Mouse (Mus musculus) ZHBTc4 (cell line): ENCODE measurements around the gene Tas1r2.
A peak's percentile ranks its signal among the peaks of the same experiment; 100 is the strongest.

Experiments used
- DNase-seq: peaks from one replicate; pipeline ENCODE4 v3.0.0-alpha.2; 2011; ENCODE audit warnings: low read depth, low spot score

Tas1r2 gene

DNA sequence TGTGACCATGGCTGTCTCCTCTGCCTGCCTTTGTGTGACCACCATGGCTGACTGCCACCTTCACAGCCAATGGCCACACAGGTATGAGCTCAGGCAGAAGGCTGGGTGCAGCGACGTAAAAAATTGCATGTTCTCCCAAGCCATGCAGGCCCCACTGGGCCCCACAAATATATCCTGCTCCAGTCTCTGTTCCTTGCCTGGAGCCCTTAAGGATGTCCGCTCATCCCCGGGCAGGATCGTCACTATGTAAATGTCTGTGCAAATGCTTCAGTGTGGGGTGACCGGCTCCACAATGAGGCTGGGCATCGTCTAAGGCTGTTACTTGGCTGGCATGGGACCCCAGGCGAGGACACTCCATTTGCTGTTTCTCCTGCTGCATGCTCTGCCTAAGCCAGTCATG, at the start of gene Tas1r2:
Gene Tas1r2, plus strand, starts transcription at position 301 of the 400 bp plus-strand sequence.
- DNase-seq = no peak

DNA sequence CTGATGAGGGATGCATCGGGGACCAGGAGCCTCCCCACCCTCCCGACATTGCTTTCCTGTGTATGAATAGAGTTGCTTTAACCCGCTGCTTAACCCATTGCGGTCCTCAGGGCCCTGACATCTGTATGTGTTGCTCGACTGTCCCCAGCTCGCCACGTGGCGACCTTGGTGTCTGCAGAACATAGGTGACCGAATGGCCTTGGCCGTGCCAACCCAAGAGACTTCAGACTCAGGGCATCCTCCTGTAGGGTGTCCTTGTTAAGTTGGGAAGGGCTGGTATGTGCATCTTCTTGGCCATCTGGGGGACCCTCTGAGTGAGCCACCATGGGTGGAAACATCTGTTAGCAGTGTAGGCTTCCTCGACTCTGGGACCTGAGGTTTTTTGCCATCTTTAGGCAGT, 48.1 kb upstream of the Tas1r2 start:
- DNase-seq = no peak

- DNase-seq = no peak
These were observed 46.6 kb upstream of the Tas1r2 start for GRCm38 (mm10) chr4:139606732-139607131.

- no peak for DNase-seq
These were observed 44.4 kb upstream of the Tas1r2 start for GRCm38 (mm10) chr4:139608975-139609374.

- DNase-seq = no peak
These were observed 42.4 kb upstream of the Tas1r2 start for GRCm38 (mm10) chr4:139610954-139611353.

GRCm38 (mm10) chr4:139611542-139611953, 41.8 kb upstream of the Tas1r2 start:
- DNase-seq = peak; percentile 71

DNA sequence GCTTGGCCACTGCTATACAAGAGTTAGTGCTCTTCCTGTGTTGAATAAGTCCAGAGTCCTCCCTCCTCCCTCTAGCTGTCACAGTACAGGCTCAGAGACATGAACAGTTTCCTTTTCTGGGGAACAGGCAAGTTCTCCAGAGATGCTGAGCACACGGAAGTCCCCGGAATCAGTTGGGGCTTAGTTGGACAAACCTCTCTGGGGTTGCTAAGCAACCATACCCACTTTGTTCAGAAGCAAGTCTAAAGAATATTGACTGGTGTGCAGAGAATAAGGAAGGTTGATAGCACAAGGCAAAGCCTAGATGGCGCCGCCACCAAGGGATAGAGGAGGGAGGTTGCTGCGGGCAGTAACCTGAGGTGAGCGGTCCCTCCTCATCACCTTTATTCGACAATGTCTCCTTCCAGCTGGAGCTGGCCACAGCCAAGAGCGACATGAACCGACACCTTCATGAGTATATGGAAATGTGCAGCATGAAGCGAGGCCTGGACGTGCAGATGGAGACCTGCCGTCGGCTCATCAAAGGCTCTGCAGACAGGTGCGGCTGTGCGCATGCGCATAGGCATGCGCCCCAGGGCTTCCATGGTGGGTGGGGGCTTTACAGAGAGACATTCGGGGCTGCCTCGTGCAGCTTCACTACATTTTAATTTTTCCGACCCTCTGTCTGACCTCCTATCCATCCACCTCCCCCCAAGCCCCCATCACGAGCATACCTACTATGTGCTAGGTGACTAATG, 38.6 kb upstream of the Tas1r2 start:
- DNase-seq = peak; percentile 89

- peak; percentile 86 for DNase-seq
These were observed 36.9 kb upstream of the Tas1r2 start for GRCm38 (mm10) chr4:139616276-139617000.

GRCm38 (mm10) chr4:139617001-139617364, 36.4 kb upstream of the Tas1r2 start:
- no peak for DNase-seq

- DNase-seq = no peak
These were observed 33.6 kb upstream of the Tas1r2 start for GRCm38 (mm10) chr4:139619765-139620164.

GRCm38 (mm10) chr4:139622373-139623282, 30.7 kb upstream of the Tas1r2 start, which contains the start of gene Aldh4a1:
Gene Aldh4a1, plus strand, starts transcription at chr4:139622866.
- peak; percentile 97 for DNase-seq

DNA sequence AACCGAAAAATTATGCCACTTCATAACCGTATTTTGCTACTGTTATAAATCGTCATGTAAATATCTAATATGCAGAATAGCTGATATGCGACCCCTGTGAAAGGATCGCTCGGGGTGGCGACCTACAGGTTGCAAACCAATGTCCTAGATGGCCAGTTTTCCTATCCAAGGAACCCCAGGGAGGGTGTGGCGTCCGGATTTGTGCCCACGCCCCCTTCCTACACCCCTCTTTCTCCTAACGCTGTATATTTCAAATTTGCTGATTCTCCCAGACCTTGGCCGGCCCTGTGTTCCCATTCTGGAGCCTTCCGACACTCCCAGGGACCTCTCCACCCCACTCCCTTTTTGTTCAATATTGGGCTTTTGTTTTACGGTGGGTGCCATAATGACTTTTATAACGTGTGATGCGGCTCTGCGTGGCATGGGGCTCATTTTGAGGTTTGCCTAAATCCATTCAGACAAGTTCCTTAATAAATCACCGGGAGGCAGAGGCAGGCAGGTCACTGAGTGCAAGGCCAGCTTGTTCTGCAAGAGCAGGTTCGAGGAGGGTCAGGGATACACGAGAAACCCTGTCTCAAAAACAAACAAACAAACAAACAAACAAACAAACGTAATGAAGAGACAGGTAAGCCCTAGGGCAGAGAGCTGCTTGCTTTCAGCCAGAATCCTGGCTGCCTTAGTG, 29.8 kb upstream of the Tas1r2 start:
- DNase-seq = no peak

- DNase-seq = no peak
These were observed 29.2 kb upstream of the Tas1r2 start for GRCm38 (mm10) chr4:139624116-139624489.

GRCm38 (mm10) chr4:139624706-139625105, 28.6 kb upstream of the Tas1r2 start:
- no peak for DNase-seq

DNA sequence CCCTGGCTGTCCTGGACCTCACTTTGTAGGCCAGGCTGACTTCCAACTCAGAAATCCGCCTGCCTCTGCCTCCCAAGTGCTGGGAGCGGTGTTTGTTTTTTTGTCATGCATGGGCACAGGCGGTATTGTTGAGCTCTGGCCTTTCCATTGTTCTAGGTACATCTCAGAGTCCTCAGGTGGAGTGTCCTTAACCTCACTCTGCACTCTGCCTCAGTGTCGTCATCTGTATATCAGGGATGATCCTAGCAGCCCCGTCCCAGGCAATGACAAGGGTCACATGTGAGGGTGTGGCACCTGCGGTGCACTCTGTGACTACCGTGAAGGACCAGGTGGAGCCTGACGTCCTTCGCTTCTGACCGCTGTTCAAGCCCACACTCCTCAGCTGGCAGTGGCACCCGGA, 26.0 kb upstream of the Tas1r2 start:
- peak; percentile 69 for DNase-seq

GRCm38 (mm10) chr4:139630171-139630570, 23.2 kb upstream of the Tas1r2 start:
- peak; percentile 74 for DNase-seq

GRCm38 (mm10) chr4:139631141-139631540, 22.2 kb upstream of the Tas1r2 start:
- DNase-seq = no peak

DNA sequence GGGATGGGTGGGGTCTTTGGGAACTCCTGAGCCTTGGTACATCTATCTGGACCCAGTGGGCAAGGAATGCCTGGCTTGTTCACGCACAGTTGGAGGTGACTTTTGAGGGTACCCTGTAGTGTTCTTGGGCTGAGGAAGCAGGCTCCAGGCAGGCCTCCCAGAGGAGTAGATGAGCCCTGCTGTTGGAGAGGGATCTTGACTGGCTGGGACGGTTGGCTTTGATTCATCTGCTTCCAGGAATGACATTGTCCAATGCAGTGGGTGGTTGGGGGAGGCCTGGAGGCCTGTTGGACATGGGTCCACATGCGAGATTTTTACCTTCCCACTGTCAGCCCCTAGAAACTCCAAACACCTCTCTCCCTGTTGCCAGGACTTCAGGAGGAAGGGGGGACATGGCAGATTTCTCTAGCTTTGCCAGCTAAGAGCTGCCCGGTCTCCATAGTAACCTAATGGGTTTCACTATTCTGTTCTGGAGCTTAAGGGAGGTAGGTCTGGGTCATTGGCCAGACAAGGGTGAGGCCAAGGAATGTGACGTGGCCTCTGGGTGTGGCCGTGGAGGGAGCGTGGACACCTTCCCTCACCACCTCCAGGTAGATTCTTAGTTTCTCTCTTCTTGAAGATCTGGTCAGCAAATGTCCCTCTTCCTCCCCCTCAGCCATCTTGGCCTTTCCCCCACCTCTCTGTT, 21.6 kb upstream of the Tas1r2 start:
- DNase-seq = no peak

GRCm38 (mm10) chr4:139632254-139632580, 21.1 kb upstream of the Tas1r2 start:
- no peak for DNase-seq

DNA sequence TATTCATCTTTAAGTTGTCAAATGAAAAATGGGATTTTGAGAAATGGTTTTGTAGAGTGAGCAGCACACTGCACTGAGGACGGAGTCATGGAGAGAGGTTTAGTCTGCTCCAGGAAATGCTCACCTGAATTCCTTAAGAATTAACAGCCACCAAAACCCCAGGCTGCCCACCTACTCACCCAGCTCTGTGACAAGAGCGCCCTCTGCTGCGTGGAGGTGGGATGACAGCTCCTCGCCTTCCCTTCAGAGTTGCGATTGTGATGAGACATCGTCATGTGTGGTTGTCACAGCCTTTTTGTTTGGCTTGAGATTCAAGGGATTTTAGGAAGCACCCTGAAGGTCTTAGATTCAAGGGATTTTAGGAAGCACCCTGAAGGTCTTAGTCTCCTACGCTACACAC, 17.0 kb upstream of the Tas1r2 start:
- peak; percentile 79 for DNase-seq

DNA sequence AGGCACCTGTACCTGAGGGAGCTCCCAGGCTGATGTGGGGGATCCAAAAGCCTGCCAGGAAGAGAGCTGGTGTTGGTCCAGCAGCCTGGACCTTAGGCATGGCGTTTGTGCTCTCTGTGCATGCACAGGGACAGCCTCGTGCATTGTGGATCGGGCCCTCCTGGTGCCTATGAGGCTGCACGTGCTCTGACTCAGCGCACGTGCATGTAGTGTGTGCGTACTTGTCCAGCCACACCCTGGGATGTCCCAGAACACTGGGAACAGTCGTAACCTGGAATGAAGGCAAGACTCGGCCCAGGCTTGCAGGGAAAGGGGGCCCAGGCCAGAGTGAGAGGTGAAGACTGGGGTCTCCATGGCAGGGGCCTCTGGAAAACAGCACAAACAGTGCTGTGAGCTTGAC, 15.5 kb upstream of the Tas1r2 start:
- DNase-seq = no peak
